Mouse (Mus musculus) layer of hippocampus, adult 6 months (tissue): ENCODE measurements around the gene Nmb. TPM values are rescaled to one million over a fixed set of nuclear protein-coding genes. Genes with fewer than 3 reads are reported as not detected.

Experiments
- long read RNA-seq, 2 experiments: library from polyadenylated mRNA; unstranded; transcript quantifications; one replicate each; pipeline ENCODE4 v2.0.0; 2019 to 2020
- polyA plus RNA-seq: library from polyadenylated mRNA; unstranded; fragments of <200 nt; fragmentation: Nextera tagmentation; gene quantifications from 2 replicates; pipeline ENCODE4 v1.2.3, GENCODE M21; 2021

Nmb gene
- 9.1 and 10.3 TPM in 2 replicates for polyA plus RNA-seq
- long read RNA-seq, experiment 1, partial matches to known transcripts, result 0 of 2 reads
- long read RNA-seq, experiment 1, other reads (novel, unspliced or antisense), result 0 of 2 reads
- long read RNA-seq, experiment 2, partial matches to known transcripts, result 0 of 1 reads
- long read RNA-seq, experiment 2, other reads (novel, unspliced or antisense), result 0 of 1 reads

GRCm38 (mm10) chr7:80904921-80905515, at the start of gene Nmb:
Nmb (minus strand) TSS chr7:80905076.

GRCm38 (mm10) chr7:80947445-80948350, 42.8 kb upstream of the Nmb start, which contains the start of gene Sec11a:
Sec11a (minus strand) TSS chr7:80947780.

GRCm38 (mm10) chr7:80900944-80901501, 3.9 kb downstream of the Nmb start, which contains the start of gene Wdr73:
Wdr73 (minus strand) TSS chr7:80901269.

GRCm38 (mm10) chr7:80860729-80861274, 44.1 kb downstream of the Nmb start, which contains the start of gene Zscan2:
Zscan2 (plus strand) TSS chr7:80860920.

Other genes starting within 250 kb of the Nmb start
- 8.3 and 10.3 TPM in 2 replicates for gene Crtc3, start 216.2 kb downstream of the Nmb start, polyA plus RNA-seq
- gene Iqgap1, start 79.1 kb downstream of the Nmb start, polyA plus RNA-seq, result 3.5 and 6.6 TPM in 2 replicates
- 0.70 and 1.1 TPM in 2 replicates for gene Zscan2, start 44.2 kb downstream of the Nmb start, polyA plus RNA-seq
- 21.0 and 21.8 TPM in 2 replicates for gene Wdr73, start 3.8 kb downstream of the Nmb start, polyA plus RNA-seq
- 82.4 and 84.5 TPM in 2 replicates for gene Sec11a, start 42.7 kb upstream of the Nmb start, polyA plus RNA-seq
- 3.9 and 4.7 TPM in 2 replicates for gene Zfp592, start 88.6 kb upstream of the Nmb start, polyA plus RNA-seq
- gene Alpk3, start 152.5 kb upstream of the Nmb start, polyA plus RNA-seq, result 0.05 and 0.15 TPM in 2 replicates
- 0.05 TPM in 1 of 2 replicates, not detected in the other for gene Slc28a1, start 209.7 kb upstream of the Nmb start, polyA plus RNA-seq